Mouse (Mus musculus) pancreas, adult 10 weeks (tissue): ENCODE data around the gene Cym. TPM values are rescaled to one million over a fixed set of nuclear protein-coding genes. Genes with fewer than 3 reads are reported as not detected.

ENCODE experiments used
- polyA plus RNA-seq: library from polyadenylated mRNA; stranded (reverse); fragments of 350-450 nt; fragmentation: Illumina TruSeq; extraction: RNeasy Lipid Tissue Mini Kit (QIAGEN cat#74804); gene quantifications from one replicate; pipeline ENCODE4 v1.2.3, GENCODE M21; 2015; ENCODE audit warnings: low read depth, low replicate concordance; ENCODE audit not compliant: insufficient read depth

The Cym gene
- not detected for polyA plus RNA-seq

GRCm38 (mm10) chr3:107221608-107222007, at the start of gene Cym:
Gene Cym, minus strand, starts transcription at chr3:107221732.

GRCm38 (mm10) chr3:107239607-107240006, 18.1 kb upstream of the Cym start, which contains the start of gene Prok1:
Gene Prok1, minus strand, starts transcription at chr3:107239707.

GRCm38 (mm10) chr3:107230527-107230926, 9.0 kb upstream of the Cym start, which contains the start of gene A630076J17Rik:
Gene A630076J17Rik, plus strand, starts transcription at chr3:107230614.

GRCm38 (mm10) chr3:107182756-107183155, 38.8 kb downstream of the Cym start, which contains the start of gene Kcna10:
Gene Kcna10, plus strand, starts transcription at chr3:107183056.

Other genes starting within 250 kb of the Cym start
- not detected for gene Kcna3, start 185.6 kb downstream of the Cym start, polyA plus RNA-seq
- 1.1 TPM for gene Kcna2, start 120.6 kb downstream of the Cym start, polyA plus RNA-seq
- not detected for gene Kcna10, start 38.7 kb downstream of the Cym start, polyA plus RNA-seq
- gene A630076J17Rik, start 8.9 kb upstream of the Cym start, polyA plus RNA-seq = not detected
- gene Prok1, start 18.0 kb upstream of the Cym start, polyA plus RNA-seq = not detected
- gene Lamtor5, start 57.1 kb upstream of the Cym start, polyA plus RNA-seq = 20.9 TPM
- gene Slc16a4, start 69.5 kb upstream of the Cym start, polyA plus RNA-seq = 0.57 TPM
- gene Rbm15, start 111.9 kb upstream of the Cym start, polyA plus RNA-seq = 2.5 TPM
- gene Kcnc4, start 237.8 kb upstream of the Cym start, polyA plus RNA-seq = not detected